Mouse (Mus musculus): Measurements from ENCODE around the gene Nucks1. TPM values are rescaled to one million over a fixed set of nuclear protein-coding genes. Genes with fewer than 3 reads are reported as not detected.

Gene Nucks1
- polyA plus RNA-seq, 2 experiments from 2014 or later: 39.1 to 46.2 TPM

- ATAC-seq: no peak
These were observed 58.2 kb downstream of the Nucks1 start for GRCm38 (mm10) chr1:131968556-131968955.

GRCm38 (mm10) chr1:131968983-131969382, 58.6 kb downstream of the Nucks1 start:
- ATAC-seq: no peak

GRCm38 (mm10) chr1:131969825-131970224, 59.5 kb downstream of the Nucks1 start:
- ATAC-seq: no peak

GRCm38 (mm10) chr1:131970322-131970660, 60.0 kb downstream of the Nucks1 start:
- no peak for ATAC-seq

GRCm38 (mm10) chr1:131970661-131971520, 60.6 kb downstream of the Nucks1 start:
- ATAC-seq: no peak

- no peak for ATAC-seq
These were observed 61.6 kb downstream of the Nucks1 start for GRCm38 (mm10) chr1:131971771-131972497.

- ATAC-seq: no peak
These were observed 62.4 kb downstream of the Nucks1 start for GRCm38 (mm10) chr1:131972498-131973334.

- no peak for ATAC-seq
These were observed 63.7 kb downstream of the Nucks1 start for GRCm38 (mm10) chr1:131973991-131974390.

- ATAC-seq: no peak
These were observed 66.6 kb downstream of the Nucks1 start for GRCm38 (mm10) chr1:131976886-131977285.

GRCm38 (mm10) chr1:131980471-131980870, 70.1 kb downstream of the Nucks1 start:
- ATAC-seq: no peak

GRCm38 (mm10) chr1:131981378-131982013, 71.2 kb downstream of the Nucks1 start:
- ATAC-seq: peak; percentile 68

GRCm38 (mm10) chr1:131982907-131983306, 72.6 kb downstream of the Nucks1 start:
- peak; percentile 92 for ATAC-seq

GRCm38 (mm10) chr1:131983806-131984205, 73.5 kb downstream of the Nucks1 start:
- ATAC-seq: no peak

Other genes with a start within 250 kb of the Nucks1 start
- gene Rab7b, start 221.8 kb upstream of the Nucks1 start, polyA plus RNA-seq (2017; shearing (Covaris generic)): under 1 TPM in 1 of 2 experiments, not detected in 1; 0.13 TPM
- not detected for gene Slc26a9, start 166.5 kb upstream of the Nucks1 start, polyA plus RNA-seq (2017; shearing (Covaris generic))
- gene Pm20d1, start 113.2 kb upstream of the Nucks1 start, polyA plus RNA-seq (2017; shearing (Covaris generic)): under 1 TPM in 1 of 2 experiments, not detected in 1; 0.05 TPM
- gene Slc41a1, start 83.0 kb upstream of the Nucks1 start, polyA plus RNA-seq (2017; shearing (Covaris generic)): 10 to 100 TPM; 16.0 to 21.5 TPM
- 10 to 100 TPM; 35.6 to 36.8 TPM for gene Rab29, start 43.3 kb upstream of the Nucks1 start, polyA plus RNA-seq (2017; shearing (Covaris generic))
- under 1 TPM; 0.26 to 0.49 TPM for gene Slc45a3, start 52.4 kb downstream of the Nucks1 start, polyA plus RNA-seq (2017; shearing (Covaris generic))
- gene Elk4, start 97.1 kb downstream of the Nucks1 start, polyA plus RNA-seq (2017; shearing (Covaris generic)): 10 to 100 TPM; 58.2 to 68.3 TPM
- gene Mfsd4a, start 157.5 kb downstream of the Nucks1 start, polyA plus RNA-seq (2017; shearing (Covaris generic)): 10 to 100 TPM; 29.5 to 38.7 TPM
- gene Cdk18, start 229.2 kb downstream of the Nucks1 start, polyA plus RNA-seq (2017; shearing (Covaris generic)): not detected

Measured in CD4-positive, CD25-positive, alpha-beta regulatory T cell, adult 4 months (primary cell).